Mouse (Mus musculus): ENCODE data around the gene Aldh3b3.
A peak's percentile ranks its signal among the peaks of the same experiment; 100 is the strongest.
"Not testable (repeated sequence)": the region's sequence is repeated elsewhere in the genome, so short reads cannot be mapped to it uniquely, and the experiment has no call there.

Aldh3b3 gene

GRCm38 (mm10) chr19:3974608-3975007, 16.2 kb downstream of the Aldh3b3 start:
- DNase-seq (ENCODE audit: low spot score) = not testable (repeated sequence)

DNA sequence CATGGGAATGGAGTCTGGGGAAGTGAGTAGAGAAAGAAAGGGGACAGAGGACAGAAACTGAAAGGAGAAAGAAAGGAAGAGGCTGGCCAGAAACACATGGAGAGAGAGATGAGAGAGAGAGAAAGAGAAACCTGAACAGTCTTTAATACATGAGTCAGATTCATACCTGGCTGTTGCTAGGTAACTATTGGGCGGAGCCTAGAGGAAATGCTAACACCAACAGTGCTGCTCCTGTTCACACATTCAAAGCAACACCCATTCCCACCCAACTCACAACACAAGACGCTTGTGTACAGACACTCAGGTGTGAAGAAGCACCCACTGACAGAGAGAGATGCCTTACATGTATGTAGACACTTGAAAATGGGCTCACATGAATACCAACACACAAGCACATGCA, 17.4 kb downstream of the Aldh3b3 start:
- no peak for DNase-seq (ENCODE audit: low spot score)

DNA sequence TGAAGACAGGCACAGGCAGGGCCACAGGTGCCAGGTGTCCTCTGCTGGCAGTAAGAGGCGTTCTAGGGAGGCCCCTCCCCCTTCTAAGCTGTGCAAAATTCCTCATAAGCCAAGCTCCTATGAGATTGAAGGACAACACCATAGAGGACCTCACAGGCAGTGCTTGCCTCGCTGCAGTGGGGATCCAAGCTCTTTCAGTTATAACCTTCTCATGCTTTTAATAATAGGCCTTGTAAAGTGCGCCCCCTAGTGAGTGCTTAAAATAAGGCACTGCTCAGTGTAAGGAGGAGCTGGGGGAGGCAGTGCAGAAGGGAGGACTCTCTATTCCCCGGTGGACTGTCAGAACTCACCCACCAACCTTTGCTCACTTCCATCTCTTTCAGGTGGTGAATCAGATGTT, 21.9 kb downstream of the Aldh3b3 start:
- DNase-seq (ENCODE audit: low spot score) = peak; percentile 92

- DNase-seq (ENCODE audit: low spot score) = no peak
Observed at GRCm38 (mm10) chr19:3980917-3981316, 22.5 kb downstream of the Aldh3b3 start.

DNA sequence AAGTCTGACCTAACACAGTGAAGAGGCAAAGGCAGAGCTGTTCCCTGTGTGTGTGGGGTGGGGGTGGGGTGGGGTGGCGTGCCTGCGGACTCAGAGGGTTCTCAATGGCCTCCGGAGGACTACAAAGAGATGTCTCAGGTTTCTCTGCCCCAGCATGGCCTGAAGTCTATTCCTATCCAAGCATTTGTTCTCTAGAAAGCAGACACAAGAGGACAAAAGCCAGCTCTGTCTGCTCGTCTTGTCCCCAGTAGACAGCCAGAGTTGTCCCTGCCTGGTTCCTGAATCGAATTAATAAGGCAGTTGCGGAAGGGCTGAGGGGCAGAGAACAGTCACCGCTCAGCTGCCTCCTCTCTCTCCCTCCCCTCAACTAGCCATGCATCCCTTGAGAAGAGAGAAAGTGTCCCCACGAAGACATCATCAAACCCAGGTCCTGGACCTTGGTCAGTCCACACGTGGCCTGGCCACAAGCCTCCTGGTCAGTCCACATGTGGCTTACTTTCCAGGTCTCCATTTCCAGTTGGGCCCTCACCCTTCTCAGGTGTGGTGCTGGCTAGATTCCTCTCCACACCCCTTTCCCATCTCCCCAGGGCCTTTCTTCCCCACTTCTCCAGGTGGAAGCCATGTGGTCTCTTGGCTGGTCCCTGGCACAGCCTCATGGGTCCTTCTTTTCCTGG, 25.2 kb downstream of the Aldh3b3 start:
- no peak for DNase-seq (ENCODE audit: low spot score)

- no peak for DNase-seq (ENCODE audit: low spot score)
Observed at GRCm38 (mm10) chr19:3985261-3985681, 26.8 kb downstream of the Aldh3b3 start.

GRCm38 (mm10) chr19:3986334-3986733, 27.9 kb downstream of the Aldh3b3 start, which contains the start of gene Acy3:
TSS of gene Acy3 (plus strand) at chr19:3986570.
- DNase-seq (ENCODE audit: low spot score) = peak; percentile 53

DNA sequence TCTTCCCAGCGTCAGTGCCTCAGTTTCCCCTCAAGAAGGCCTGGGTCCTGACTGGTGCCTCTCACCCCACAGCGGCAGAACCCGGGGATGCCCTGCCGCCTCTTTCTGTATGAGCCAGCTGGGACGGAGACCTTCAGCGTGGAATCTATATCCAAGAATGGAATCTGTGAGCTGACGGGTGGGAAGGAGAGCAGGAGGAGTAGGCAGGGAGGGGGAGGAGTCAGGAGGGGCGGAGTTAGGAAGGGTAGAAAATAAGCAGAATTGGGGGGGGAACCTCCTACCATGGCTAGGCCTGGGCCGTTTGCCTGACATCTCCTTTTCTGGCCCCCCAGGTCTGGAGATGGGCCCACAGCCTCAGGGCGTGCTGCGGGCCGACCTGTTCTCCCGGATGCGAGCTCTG, 29.6 kb downstream of the Aldh3b3 start:
- DNase-seq (ENCODE audit: low spot score) = no peak

DNA sequence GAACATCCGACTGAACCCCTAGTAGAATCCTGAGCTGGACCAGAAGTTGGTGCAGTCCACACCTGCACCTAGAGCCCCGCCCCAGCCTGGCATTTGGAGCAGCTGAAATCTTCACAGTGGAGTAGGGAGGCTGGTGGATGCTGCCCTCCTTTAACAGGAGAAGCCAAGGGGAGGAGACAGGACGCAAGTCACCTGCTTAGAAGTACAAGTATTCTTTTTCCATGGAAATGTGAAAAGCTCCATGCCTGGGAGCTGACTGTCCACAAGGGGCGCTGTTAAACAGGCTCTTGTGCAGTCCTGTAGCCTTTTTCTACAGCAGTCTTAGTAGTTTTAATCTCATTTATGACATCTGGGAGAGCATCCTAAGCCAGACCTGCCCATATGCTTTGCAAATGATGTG, 30.3 kb downstream of the Aldh3b3 start:
- no peak for DNase-seq (ENCODE audit: low spot score)

GRCm38 (mm10) chr19:3990804-3991203, 32.4 kb downstream of the Aldh3b3 start:
- no peak for DNase-seq (ENCODE audit: low spot score)

- DNase-seq (ENCODE audit: low spot score) = no peak
Observed at GRCm38 (mm10) chr19:3991562-3991961, 33.1 kb downstream of the Aldh3b3 start.

- no peak for DNase-seq (ENCODE audit: low spot score)
Observed at GRCm38 (mm10) chr19:3991966-3992365, 33.5 kb downstream of the Aldh3b3 start.

DNA sequence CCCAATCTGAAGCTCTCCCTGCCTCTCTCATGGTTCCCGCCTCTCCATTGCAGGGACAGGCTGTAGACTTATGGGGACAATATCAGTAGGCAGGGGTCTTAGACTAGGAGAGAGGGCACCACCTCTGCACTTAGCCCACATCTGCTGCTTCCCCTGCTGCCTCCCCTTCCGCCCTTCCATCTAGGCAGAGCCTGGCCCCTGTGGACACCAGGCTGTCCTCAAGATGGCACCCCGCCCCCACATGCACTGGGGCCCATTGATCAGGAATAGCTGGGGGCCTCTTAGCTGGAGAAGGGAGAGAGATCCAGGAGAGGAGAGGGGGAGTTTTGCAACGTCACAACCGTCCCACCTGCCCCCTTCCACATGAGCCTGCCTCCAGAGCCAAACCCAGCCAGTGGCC, 34.0 kb downstream of the Aldh3b3 start, which contains the start of gene Tbx10:
Gene Tbx10, plus strand, starts transcription at position 337 of the 400 bp plus-strand sequence.
- DNase-seq (ENCODE audit: low spot score) = no peak

GRCm38 (mm10) chr19:3994932-3995331, 36.5 kb downstream of the Aldh3b3 start:
- DNase-seq (ENCODE audit: low spot score) = no peak

GRCm38 (mm10) chr19:3995505-3995904, 37.1 kb downstream of the Aldh3b3 start:
- DNase-seq (ENCODE audit: low spot score) = no peak

- no peak for DNase-seq (ENCODE audit: low spot score)
Observed at GRCm38 (mm10) chr19:3996106-3996505, 37.7 kb downstream of the Aldh3b3 start.

- DNase-seq (ENCODE audit: low spot score) = no peak
Observed at GRCm38 (mm10) chr19:3996747-3997146, 38.3 kb downstream of the Aldh3b3 start.

DNA sequence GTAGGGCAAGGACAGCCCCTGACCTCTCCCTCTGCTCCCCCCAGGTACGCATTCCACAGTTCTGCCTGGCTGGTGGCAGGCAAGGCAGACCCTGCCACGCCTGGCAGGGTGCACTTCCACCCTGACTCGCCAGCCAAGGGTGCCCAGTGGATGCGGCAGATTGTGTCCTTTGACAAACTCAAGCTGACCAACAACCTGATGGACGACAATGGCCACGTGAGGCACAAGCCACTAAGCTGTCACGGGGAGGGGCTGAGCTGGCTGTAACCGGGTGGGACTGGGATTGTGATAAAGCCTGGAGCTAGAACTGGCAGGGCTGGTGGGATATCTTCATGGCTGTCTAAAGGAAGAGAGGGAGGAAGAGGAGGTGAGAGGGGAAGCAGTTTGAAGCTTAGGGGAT, 38.8 kb downstream of the Aldh3b3 start:
- DNase-seq (ENCODE audit: low spot score) = no peak

GRCm38 (mm10) chr19:3998335-3998734, 39.9 kb downstream of the Aldh3b3 start:
- no peak for DNase-seq (ENCODE audit: low spot score)

DNA sequence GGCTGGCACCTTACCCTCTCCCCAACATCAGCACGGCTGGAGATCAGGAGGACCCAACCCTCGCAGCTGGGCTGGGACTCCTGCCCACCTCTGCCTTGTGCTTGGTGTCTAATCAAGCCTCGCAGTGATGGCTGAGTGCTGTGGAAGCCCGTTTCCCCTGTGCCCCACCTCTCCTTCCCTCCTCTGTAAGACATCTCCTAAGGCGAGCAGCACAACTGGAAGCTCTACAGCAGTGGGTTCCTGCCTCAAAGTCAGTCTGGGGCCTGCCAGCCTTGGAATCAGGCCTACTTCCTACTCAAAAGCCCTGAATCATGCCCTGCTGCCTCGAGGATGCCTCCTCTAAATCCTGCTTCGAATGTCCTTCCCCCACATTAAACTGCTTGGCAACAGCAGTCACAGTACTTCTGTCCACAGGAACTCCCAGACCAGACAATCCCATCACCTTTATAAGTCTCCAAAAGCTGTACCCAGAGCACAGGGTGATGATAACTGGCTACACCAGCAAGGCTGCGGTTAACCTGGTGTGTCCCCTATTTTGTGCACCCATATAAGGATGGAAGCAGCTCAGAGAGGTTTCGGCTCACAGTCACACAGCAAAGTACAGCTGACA, 40.8 kb downstream of the Aldh3b3 start:
- no peak for DNase-seq (ENCODE audit: low spot score)

DNA sequence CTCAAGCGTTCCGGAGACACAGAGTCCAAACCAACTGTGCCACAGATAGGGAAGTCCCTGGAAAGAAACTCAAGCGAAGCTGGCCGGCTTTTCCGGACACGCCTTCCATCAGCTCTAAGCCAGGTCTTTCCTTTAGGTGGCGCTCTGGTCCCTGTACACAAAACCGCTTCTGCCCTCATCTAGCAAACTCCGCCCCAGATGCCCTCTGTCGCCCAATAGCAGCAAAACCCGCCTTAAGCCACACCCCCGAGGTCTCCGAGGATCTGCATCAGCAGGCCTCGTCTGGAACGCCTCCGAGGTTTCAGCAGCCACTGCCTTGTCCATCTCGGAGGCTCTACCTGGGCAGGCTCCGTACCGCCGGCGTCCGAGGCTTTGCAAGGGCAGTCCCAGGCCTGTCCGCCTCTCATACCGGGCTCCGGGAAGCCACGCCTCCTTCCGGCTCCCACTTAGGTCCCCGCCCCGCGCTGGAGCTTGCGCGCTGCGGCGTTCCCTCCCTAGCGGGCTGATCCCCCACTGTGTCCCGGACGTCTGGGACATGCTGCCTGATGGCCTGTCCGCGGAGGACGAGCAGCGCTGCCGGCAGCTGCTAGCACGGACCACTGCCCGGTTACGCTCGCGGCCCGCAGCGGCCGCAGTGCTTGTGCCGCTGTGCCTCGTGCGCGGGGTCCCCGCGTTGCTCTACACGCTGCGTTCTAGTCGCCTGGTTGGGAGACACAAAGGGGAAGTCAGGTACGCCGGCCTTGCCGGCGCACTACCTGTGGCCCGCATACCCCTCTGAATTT, 41.9 kb downstream of the Aldh3b3 start, which contains the start of the genes Nudt8 and Gm49405:
Gene Nudt8, plus strand, starts transcription at position 462 of the 782 bp plus-strand sequence.
Gene Gm49405, plus strand, starts transcription at position 508 of the 782 bp plus-strand sequence.
- peak; percentile 98 for DNase-seq (ENCODE audit: low spot score)

- DNase-seq (ENCODE audit: low spot score) = no peak
Observed at GRCm38 (mm10) chr19:4000949-4001525, 42.6 kb downstream of the Aldh3b3 start.

Data from layer of hippocampus, adult 11-12 months (tissue).